Mouse (Mus musculus) ES-Bruce4 (cell line): ENCODE data around the gene Prdm13.

ENCODE experiments used
- CTCF ChIP-seq: IDR thresholded peaks from one replicate; pipeline ENCODE4 v1.8.1; 2011; ENCODE audit warnings: low read depth, low read length
- EP300 ChIP-seq: IDR thresholded peaks from 2 replicates; pipeline ENCODE4 v1.6.1; 2011; ENCODE audit warnings: low read depth, low read length; ENCODE audit not compliant: insufficient read depth
- POLR2A ChIP-seq: IDR thresholded peaks from one replicate; pipeline ENCODE4 v1.8.1; 2011; ENCODE audit warnings: low read length; ENCODE audit not compliant: insufficient read depth

GRCm38 (mm10) chr4:21678975-21679623 is 6.7 kb downstream of the Prdm13 start:
- no peak for TF ChIP-seq POLR2A
- TF ChIP-seq CTCF, result peak; percentile 26
- no peak for TF ChIP-seq EP300
